Mouse (Mus musculus): ENCODE results near the gene Zbtb40. TPM values are rescaled to one million over a fixed set of nuclear protein-coding genes. Genes with fewer than 3 reads are reported as not detected.
A peak's percentile ranks its signal among the peaks of the same experiment; 100 is the strongest.

Gene Zbtb40
- polyA plus RNA-seq (2012; ENCODE audit: insufficient read depth, insufficient read length, missing spikeins), result 0.75 and 1.3 TPM in 2 replicates

DNA sequence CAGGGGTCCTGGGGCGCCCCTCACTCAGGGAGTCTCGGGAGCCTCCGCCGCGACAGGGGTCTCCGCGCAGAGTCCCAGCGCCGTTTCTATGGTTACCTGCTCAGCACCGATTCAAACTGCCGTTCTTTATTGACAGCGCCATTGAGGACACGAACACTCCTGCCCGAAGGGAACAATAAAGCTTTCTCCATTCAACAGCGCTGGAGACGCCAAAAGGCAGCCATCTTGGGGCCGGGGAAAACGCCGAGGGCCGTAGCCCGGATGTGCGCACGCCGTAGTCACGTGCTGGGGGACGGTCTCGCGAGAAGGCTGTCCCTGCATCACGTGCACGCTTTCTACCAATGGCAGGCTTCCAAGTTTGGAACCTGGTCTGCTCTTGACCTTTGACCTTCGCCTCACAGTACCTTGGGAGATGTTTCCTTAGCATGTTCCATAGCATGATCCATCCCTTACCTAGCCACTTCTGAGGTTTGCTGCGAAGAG, at the start of gene Zbtb40:
Gene Zbtb40, minus strand, starts transcription at position 252 of the 483 bp plus-strand sequence.
- H3K4me3 ChIP-seq (ENCODE audit: insufficient read depth, low read depth, low read length), result peak within 1 kb of the TSS; percentile 79
- H3K27ac ChIP-seq (replicated peaks; ENCODE audit: low read depth, low read length), result no peak within 1 kb of the TSS
- H3K4me1 ChIP-seq (ENCODE audit: control insufficient read depth, insufficient read depth, insufficient read length, low read length), result no peaks in the 10 kb centered on the region; the same call in 1 of the 2 replicates

- Histone ChIP-seq H3K4me3 (ENCODE audit: insufficient read depth, low read depth, low read length) (no peak overlapping the region), H3K27ac (replicated peaks; ENCODE audit: low read depth, low read length) (no peak overlapping the region), H3K4me1 (ENCODE audit: control insufficient read depth, insufficient read depth, insufficient read length, low read length) (no peaks in the 10 kb centered on the region)
Measured at GRCm38 (mm10) chr4:137097984-137098327, 49.4 kb upstream of the Zbtb40 start.

DNA sequence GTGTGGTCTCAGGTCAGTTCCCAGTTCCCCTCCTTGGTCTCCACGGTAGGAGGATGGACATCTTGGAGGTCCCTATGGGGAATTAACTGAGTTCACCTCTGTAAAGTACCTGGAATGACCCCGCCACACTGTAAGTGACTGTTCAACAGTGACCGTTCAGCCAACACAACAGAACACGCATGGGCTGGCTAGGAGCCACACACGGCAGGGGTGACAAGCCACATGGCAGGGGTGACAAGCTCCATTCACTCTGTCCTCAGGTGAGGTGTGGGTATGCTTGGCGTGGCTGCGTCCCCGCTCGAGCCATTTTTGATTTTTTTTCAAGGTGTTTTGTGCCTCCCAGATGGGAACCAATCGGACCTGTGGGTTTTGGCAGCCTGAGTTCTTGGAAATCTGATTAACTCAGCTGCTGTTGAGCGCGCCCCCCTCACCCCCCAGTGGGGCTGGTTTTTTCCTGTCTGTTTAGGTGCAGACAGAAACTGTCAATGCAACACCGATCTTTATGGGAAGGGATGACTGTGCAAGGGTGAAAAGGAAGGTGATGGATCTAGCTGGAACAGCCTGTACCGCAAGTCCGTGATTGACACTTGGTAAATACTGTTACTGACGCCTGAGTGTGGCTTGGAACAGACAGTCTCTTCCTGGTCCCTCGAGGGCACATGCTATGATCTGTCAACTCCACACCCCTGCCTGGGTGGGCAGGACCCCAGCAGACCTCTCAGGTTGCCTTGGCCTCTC, 48.8 kb upstream of the Zbtb40 start:
- Histone ChIP-seq H3K27ac (replicated peaks; ENCODE audit: low read depth, low read length) (no peak overlapping the region), H3K4me3 (ENCODE audit: insufficient read depth, low read depth, low read length) (no peak overlapping the region), H3K4me1 (ENCODE audit: control insufficient read depth, insufficient read depth, insufficient read length, low read length) (no peaks in the 10 kb centered on the region)

DNA sequence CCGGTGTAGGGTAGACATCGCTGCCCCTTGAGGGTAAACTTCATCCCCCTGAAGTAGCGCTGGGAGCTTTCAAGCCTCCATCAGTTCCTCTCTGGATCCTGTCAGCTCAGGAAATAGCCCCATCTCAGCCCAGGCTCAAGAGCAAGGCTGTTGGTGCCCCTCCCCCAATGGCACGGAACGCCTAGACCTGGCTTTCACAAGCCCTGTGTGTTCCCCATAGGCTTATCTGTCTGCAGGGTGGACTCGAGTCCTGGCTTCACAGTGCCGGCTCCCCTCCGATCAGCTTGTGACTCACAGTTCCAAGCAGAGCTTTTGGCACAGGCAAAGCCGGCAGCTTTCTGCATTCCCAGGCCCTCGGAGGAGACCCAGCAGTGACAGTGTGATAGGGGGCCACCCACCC, 47.8 kb upstream of the Zbtb40 start:
- H3K4me1 ChIP-seq (ENCODE audit: control insufficient read depth, insufficient read depth, insufficient read length, low read length), result no peaks in the 10 kb centered on the region

GRCm38 (mm10) chr4:137085083-137085810, 36.6 kb upstream of the Zbtb40 start:
- no peak overlapping the region for H3K4me3 ChIP-seq (ENCODE audit: insufficient read depth, low read depth, low read length)
- no peaks in the 10 kb centered on the region for H3K4me1 ChIP-seq (ENCODE audit: control insufficient read depth, insufficient read depth, insufficient read length, low read length)
- no peak overlapping the region for H3K27ac ChIP-seq (replicated peaks; ENCODE audit: low read depth, low read length)

More for the DNA sequence above, 47.8 kb upstream of the Zbtb40 start:
- Histone ChIP-seq H3K4me3 (ENCODE audit: insufficient read depth, low read depth, low read length) (no peak overlapping the region), H3K27ac (replicated peaks; ENCODE audit: low read depth, low read length) (no peak overlapping the region)

DNA sequence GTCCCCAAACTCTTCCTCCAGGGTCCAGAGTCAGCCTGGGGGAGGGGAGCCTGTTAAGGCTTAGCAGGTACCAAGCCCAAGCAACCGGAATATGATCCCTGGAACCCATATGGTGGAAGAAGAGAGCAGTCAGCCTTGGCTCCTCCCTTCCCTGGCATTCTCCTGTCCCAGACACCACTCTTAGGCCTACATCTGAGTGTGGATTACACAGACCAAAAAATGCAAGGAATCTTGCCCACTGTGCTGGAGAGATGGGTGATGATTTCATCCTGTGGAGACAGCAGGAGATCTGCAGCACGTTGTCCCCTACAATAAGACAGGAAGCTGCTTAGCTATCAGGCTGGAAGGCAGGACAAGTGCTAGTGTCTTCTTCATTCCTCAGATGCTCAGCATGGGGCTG, 34.3 kb upstream of the Zbtb40 start:
- no peaks in the 10 kb centered on the region for H3K4me1 ChIP-seq (ENCODE audit: control insufficient read depth, insufficient read depth, insufficient read length, low read length)
- no peak overlapping the region for H3K4me3 ChIP-seq (ENCODE audit: insufficient read depth, low read depth, low read length)
- H3K27ac ChIP-seq (replicated peaks; ENCODE audit: low read depth, low read length), result no peak overlapping the region

- no peaks in the 10 kb centered on the region for H3K4me1 ChIP-seq (ENCODE audit: control insufficient read depth, insufficient read depth, insufficient read length, low read length)
- no peak overlapping the region for H3K27ac ChIP-seq (replicated peaks; ENCODE audit: low read depth, low read length)
- H3K4me3 ChIP-seq (ENCODE audit: insufficient read depth, low read depth, low read length), result no peak overlapping the region
Measured at GRCm38 (mm10) chr4:137081401-137081800, 32.8 kb upstream of the Zbtb40 start.

DNA sequence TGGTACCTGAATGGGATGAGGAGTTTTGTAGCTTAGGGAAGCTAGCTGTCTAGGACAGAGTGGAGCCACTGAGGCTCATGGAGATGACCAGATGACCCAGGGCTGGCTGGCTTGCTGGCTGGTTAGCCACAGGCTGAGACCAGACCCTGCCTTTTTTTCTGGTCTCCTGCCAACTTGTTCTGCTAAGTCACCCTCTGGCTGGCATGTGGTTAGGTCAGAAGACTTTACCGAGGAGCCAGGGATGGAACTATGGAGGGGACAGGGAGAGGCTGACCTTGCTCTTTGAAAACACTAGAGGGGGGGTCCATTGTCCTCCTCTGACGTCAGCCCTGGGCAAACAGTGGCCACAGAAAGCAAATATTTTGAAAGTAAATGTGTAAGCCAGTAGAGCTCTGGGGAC, 28.6 kb upstream of the Zbtb40 start:
- Histone ChIP-seq H3K4me1 (ENCODE audit: control insufficient read depth, insufficient read depth, insufficient read length, low read length) (no peaks in the 10 kb centered on the region), H3K27ac (replicated peaks; ENCODE audit: low read depth, low read length) (no peak overlapping the region), H3K4me3 (ENCODE audit: insufficient read depth, low read depth, low read length) (no peak overlapping the region)

DNA sequence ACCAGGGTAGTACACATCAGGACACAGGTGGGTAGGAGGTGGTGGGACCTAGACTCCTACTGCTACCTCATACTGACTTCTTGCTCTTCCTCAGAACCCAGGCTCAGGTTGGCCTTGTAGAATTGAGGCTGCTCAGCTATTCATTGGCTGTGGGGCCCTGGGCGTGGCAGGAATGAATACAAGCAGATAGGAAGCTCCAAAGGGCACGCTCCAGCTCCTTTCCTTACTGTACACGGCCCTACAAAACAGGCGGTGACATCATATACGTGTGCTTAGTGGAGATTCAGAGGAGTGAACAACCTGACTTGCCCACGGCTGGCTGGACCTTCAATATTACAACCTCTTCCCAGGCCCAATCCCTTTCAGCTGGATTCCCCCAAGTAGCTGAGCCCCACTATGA, 22.6 kb upstream of the Zbtb40 start:
- H3K4me3 ChIP-seq (ENCODE audit: insufficient read depth, low read depth, low read length), result no peak overlapping the region
- H3K4me1 ChIP-seq (ENCODE audit: control insufficient read depth, insufficient read depth, insufficient read length, low read length), result no peaks in the 10 kb centered on the region
- H3K27ac ChIP-seq (replicated peaks; ENCODE audit: low read depth, low read length), result no peak overlapping the region

GRCm38 (mm10) chr4:137068491-137068890, 19.9 kb upstream of the Zbtb40 start:
- H3K4me3 ChIP-seq (ENCODE audit: insufficient read depth, low read depth, low read length), result no peak overlapping the region
- no peaks in the 10 kb centered on the region for H3K4me1 ChIP-seq (ENCODE audit: control insufficient read depth, insufficient read depth, insufficient read length, low read length)
- H3K27ac ChIP-seq (replicated peaks; ENCODE audit: low read depth, low read length), result no peak overlapping the region

DNA sequence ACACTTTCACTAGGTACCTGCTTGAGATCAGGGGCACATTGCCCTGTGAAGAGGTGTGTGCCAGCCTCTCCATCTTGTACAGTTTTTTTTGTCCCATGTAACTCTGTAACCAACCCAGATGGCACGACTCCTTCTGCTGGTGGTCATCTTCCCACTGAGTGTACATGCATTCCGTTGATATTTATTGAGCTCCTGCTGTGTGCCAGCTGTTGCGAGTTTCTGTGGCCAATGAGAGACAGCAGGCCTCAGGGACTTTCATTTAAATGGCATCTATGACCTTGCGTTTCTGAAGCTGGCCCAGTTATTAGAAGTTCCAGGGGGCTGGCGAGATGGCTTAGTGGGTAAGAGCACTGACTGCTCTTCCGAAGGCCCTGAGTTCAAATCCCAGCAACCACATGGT, 17.2 kb upstream of the Zbtb40 start:
- no peaks in the 10 kb centered on the region for H3K4me1 ChIP-seq (ENCODE audit: control insufficient read depth, insufficient read depth, insufficient read length, low read length)
- no peak overlapping the region for H3K4me3 ChIP-seq (ENCODE audit: insufficient read depth, low read depth, low read length)
- H3K27ac ChIP-seq (replicated peaks; ENCODE audit: low read depth, low read length), result no peak overlapping the region

GRCm38 (mm10) chr4:137054932-137055331, 6.3 kb upstream of the Zbtb40 start:
- no peak overlapping the region for H3K27ac ChIP-seq (replicated peaks; ENCODE audit: low read depth, low read length)
- no peaks in the 10 kb centered on the region for H3K4me1 ChIP-seq (ENCODE audit: control insufficient read depth, insufficient read depth, insufficient read length, low read length)
- H3K4me3 ChIP-seq (ENCODE audit: insufficient read depth, low read depth, low read length), result no peak overlapping the region

GRCm38 (mm10) chr4:137053810-137054209, 5.2 kb upstream of the Zbtb40 start:
- H3K27ac ChIP-seq (replicated peaks; ENCODE audit: low read depth, low read length), result no peak overlapping the region
- no peaks in the 10 kb centered on the region for H3K4me1 ChIP-seq (ENCODE audit: control insufficient read depth, insufficient read depth, insufficient read length, low read length)
- no peak overlapping the region for H3K4me3 ChIP-seq (ENCODE audit: insufficient read depth, low read depth, low read length)

DNA sequence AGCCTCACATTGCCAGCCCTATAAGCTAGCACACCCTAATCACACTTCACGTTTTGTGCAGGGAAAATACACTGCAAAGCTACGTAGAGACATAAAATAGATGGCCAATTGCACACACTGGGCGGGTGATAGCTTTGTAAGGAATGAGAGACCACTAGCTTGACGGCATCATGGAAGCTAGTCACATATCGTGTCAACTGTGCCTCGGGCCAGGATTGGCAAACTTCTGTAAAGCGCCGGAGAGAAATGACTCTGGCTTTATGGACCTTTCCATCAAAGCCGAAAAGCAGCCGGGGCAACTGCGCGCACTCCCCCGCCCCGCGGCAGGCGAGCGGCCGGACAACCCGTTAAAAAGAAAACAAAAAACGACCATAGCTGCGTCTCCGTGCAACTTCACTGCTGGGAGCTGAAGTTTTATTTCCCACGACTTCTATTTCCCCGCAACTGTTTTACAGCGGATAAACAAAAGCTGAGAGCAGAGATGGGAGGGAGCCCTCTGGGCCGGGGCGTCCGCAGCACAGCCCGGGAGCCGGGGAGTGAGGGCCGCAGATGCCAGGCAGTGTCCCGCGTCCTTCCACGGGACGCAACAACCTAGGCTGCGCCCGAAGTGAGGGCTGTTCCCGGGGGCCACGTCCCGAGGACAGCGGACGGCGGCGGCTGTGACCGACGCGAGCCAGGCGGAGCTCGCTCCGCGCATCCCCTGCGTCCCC, 606 bp downstream of the Zbtb40 start:
- H3K4me3 ChIP-seq (ENCODE audit: insufficient read depth, low read depth, low read length), result peak overlapping the region; percentile 79
- H3K27ac ChIP-seq (replicated peaks; ENCODE audit: low read depth, low read length), result no peak overlapping the region
- H3K4me1 ChIP-seq (ENCODE audit: control insufficient read depth, insufficient read depth, insufficient read length, low read length), result no peaks in the 10 kb centered on the region; the same call in 1 of the 2 replicates

DNA sequence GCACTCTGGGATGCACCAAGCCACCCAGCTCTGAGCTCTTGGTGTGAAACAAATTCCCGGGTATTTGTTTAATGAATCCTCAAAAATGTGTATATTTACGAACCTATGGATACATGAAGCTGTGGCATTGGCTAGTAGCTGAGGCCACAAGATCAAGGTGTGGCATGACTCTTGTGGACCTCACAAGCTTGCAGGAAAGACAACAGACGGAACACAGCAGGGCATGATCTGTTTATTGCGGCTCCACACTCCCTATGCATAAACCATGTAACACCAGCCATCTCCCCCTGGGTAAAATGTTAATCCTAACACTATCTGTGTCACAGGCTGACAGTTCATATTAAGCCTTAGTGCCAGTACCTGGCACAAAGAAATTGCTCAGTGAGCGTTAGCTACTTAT, 2.5 kb downstream of the Zbtb40 start:
- no peak overlapping the region for H3K27ac ChIP-seq (replicated peaks; ENCODE audit: low read depth, low read length)
- H3K4me1 ChIP-seq (ENCODE audit: control insufficient read depth, insufficient read depth, insufficient read length, low read length), result no peaks in the 10 kb centered on the region; the same call in 1 of the 2 replicates
- no peak overlapping the region for H3K4me3 ChIP-seq (ENCODE audit: insufficient read depth, low read depth, low read length)
